Mouse (Mus musculus) spleen, adult 2 months (tissue): ENCODE results near the gene Cd300e.

ENCODE experiments used
- CTCF ChIP-seq: fragments of 200-500 bp; IDR thresholded peaks from 2 replicates; pipeline ENCODE4 v1.5.1; 2011; ENCODE audit warnings: mild to moderate bottlenecking, inconsistent platforms; ENCODE audit not compliant: insufficient read depth, insufficient read length, insufficient replicate concordance; ENCODE audit errors: extremely low read depth
- POLR2A ChIP-seq: fragments of 200-500 bp; IDR thresholded peaks from 2 replicates; pipeline ENCODE4 v1.6.1; 2011; ENCODE audit warnings: low read depth, low read length, inconsistent platforms

GRCm38 (mm10) chr11:115075859-115076258 is 13.9 kb upstream of the Cd300e start:
- no peak for TF ChIP-seq POLR2A
- no peak for TF ChIP-seq CTCF
